Mouse (Mus musculus): Measurements from ENCODE around the gene Tmbim4.
"Not testable (repeated sequence)": the region's sequence is repeated elsewhere in the genome, so short reads cannot be mapped to it uniquely, and the experiment has no call there.

The Tmbim4 gene

DNA sequence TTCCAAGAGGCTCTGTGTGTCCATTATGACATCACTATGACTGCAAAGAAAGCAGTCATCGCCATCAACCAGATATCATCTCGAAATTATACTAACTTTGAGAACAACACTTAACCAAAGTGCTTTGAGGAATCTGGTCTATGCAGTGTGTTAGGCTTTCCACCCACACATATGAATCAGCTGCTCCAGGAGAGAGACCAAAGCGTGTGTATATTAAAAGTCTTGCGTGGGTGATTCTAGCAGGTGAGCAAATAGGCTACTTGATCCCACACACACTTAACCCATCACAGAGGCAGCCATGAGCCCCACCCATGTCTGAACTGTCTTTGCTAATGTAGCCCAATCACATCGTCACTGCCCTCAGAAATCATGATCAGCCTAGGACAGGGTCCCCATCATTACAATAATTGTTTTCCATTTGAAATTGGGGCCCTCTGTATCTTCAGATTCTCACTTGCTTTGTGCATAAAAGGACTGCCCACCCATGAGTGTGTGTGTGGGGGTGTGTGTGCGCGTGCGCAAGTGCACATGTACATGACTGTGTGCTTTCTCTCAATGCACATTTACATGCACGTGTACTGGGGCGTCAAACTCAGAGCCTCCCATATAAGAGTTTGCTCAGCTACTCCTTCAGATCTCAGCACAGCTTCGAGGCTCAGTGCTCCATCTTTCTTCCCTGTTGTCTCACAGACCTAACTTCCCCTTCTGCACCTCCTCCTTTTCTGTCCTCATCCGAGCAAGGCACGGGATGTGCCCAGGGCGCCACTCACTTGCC lies 4.1 kb upstream of the Tmbim4 start:
- DNase-seq = no peak

DNA sequence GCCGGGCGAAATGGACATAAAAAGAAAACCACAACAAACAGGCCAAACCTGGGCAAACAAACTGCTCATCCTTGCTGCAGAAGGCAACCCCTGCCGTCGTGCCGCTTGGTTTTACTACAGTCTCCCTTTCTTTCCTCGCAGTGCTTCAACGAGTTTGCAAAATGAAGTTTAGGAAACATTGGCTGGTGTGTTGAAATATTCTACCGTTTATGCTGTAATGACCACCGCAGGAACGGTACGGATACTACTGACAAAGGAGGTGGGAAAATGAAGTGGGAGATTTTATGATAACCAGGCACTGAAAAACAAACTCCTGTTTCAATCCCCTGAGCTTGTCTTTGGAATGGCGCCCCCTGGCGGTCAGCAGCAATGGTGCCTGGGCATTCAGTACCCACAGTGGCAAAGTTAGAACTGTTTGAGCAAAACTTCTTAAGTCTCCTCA lies 592 bp downstream of the Tmbim4 start, which contains the start of gene Irak3:
Gene Irak3 (minus strand): TSS at position 170 of the 442 bp plus-strand sequence.
- DNase-seq = peak; percentile 72 to 86

DNA sequence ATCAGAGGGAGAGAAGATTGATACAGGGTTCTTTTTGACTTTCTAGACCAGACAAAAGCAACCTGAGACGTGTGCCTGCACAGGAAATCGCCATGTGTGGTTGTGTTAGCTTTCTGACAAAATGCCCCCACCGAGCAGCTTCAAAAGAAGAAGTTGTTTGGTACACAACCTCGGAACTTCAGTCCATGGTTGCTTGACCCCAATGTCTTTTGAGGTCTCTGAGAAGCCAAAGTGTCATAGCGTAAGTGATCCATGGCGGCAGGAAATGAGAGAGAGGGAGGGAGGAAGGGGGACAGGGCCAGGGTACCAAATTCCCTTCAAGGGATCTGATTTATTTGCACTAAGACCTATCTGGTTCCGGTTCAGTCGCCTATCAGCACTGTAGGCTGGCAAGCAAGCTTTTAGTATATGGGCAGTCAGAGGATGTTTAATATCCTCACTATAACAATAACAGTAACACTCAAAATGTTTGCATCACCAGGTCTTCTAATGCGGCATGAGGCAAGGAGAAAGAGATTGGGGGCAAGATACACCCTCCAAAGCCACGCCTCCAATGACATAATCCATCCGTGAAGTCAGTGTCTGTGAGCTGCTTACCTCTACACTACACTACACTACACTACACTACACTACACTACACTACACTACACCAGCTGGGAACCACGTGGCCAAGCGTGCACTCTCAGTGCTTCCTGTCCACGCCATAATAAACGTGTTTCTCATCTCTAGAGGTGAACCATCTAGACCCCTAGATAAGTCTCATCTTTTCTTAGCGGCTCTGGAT lies 1.3 kb downstream of the Tmbim4 start:
- no peak for DNase-seq

DNA sequence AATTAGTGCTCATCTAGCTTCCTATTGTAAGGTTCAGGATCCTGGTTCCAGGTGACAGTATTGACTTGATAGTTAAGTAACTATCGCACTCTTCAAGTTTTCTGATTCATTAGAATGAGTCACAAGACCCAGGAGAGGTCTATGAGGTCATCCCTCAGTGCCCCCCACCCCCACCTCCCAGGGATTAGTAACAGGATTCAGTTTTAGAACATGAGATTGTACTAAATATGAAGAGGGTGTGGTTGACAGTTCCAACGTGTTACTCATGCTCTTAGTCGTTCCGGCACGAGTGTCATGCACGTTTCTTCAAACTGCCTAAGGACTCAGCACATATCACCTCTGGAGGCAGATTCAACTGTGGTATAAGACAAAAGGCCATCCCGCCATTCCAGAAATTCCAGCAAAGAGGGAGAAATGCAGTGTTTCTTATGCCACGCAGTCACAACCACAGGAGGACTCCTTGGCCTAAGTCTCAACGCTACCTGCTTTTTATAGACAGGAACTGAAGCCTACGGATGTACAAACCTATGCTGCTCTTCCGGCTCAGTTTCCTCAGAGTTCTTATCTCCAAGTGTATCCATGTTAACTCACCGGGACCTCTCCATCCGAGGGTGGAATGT lies 3.3 kb downstream of the Tmbim4 start:
- DNase-seq = no peak

DNA sequence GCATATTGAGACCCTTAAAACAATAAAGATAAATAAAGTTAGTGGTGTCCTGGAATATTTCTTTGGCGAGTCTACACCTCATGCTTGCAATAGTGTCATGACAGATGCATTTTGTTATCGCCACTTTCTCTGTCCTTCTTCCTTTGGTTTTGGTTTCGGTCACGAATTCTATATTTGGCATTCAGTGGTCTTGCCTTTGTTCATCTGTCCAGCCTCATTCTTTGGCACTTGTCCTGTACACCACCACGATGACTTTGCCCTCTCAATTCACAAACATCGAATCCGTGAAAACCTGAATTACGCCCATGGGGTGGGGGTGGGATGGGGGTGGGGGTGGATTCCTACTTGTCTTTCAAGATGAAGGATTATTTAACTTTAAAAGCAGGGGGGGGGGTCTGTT lies 6.6 kb downstream of the Tmbim4 start:
- DNase-seq = no peak

DNA sequence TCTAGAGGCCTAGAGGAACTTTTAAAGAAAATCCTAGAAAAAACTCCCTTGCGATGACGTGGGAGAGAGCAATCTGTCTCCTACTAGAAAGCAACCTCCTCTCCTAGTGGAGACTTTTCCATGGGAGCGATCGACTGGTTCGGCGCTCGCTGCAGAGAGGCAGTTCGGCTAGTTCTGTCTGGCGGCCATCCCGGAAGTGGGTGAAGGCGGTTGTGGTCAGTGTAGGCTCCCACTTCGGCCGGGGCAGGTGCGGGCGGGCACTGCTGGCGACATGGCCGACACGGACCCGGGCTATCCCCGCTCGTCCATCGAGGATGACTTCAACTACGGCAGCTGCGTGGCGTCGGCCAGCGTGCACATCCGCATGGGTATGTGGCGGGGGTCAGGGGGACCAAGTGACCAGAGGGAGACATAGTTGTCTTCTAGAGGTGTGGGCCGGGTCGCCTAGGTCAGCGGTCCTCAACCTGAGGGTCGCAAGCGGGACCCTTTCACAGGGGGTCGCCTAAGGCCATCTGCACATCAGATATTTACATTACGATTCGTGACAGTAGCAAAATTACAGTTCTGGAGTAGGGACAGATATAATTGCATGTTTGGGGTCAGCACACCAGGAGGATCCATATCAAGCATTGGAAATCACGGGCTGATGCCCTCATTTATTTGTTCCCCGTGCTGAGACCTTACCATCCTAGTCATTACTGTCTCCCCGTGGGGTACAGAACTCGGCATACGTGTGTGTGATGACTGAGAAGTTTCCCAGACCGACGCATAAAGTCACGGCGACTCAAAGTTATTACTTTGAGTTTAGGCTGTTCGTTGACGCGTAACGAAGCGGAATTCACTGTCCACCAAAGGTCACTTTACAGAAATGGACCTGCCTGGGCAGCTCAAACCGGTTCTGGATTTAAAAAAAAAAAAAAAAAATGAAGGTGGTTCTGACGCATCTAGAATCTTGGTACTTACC lies 7.5 kb downstream of the Tmbim4 start:
- DNase-seq = peak; percentile 87 to 94

DNA sequence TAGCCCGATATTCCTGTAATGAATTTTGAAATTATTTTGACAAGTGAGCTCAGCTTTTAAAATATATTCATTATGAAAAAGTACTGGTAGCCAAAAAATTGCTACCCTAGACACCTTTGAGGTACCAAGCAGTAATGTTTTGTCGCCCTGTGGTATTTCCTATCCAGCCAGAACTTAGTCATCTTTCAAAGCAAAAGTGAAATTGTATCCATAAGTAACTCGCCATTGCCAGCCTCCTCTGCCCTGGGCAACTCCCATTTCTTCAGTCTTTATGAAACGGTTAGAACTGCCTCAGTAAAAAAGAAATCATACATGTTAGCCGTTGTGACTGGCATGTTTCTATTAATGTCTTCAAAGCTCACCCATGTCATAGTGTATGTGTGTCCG lies 8.1 kb downstream of the Tmbim4 start:
- no peak for DNase-seq

DNA sequence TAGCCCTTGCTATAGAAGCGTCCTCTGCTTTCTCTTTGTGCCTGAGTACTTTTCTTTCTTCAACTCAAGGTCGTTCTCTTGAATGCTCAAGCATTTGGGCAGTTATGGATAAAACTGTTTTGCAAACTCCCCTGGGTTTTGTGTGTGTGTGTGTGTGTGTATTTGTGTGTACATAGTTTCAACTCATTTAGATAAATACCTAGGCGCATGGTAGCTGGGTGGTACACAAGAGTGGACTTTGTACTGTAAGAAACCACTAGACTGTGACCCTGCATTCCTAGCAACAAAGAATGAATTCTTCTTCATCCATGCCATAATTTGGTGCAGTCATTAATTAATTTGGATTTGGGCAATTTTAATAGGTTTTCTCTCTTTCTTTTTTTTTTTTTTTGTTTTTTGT lies 8.7 kb downstream of the Tmbim4 start:
- DNase-seq = no peak

DNA sequence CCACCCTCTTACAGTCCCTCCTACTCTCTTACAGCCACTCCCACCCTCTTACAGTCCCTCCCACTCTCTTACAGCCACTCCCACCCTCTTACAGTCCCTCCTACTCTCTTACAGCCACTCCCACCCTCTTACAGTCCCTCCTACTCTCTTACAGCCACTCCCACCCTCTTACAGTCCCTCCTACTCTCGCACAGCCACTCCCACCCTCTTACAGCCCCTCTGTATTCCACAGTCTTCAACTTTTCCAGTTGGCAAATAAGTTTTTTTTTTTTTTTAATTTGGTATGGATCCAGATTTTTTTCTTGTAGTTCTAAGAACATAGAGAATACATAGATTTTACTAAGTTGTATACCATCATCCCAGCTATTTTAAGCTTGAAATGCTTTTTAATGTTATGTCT lies 15.7 kb downstream of the Tmbim4 start:
- not testable (repeated sequence) for DNase-seq

DNA sequence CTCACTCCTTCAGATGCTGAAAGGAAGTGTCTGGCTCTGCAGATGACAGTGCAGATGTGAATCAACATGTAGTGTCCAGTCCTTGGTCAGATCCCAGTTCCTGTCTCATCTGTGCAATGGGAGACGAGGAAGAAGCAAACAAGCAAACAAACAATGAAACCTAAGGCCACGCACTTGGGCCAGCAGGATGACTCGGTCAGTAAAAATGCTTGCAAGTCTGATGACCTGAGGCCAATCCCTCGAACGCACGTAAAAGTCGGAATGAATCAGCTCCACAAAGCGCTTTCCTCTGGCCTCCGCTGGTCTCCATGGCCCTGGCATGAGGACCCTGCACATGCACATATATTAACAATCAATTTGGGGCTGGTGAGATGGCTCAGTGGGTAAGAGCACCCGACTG lies 17.6 kb downstream of the Tmbim4 start:
- no peak for DNase-seq

DNA sequence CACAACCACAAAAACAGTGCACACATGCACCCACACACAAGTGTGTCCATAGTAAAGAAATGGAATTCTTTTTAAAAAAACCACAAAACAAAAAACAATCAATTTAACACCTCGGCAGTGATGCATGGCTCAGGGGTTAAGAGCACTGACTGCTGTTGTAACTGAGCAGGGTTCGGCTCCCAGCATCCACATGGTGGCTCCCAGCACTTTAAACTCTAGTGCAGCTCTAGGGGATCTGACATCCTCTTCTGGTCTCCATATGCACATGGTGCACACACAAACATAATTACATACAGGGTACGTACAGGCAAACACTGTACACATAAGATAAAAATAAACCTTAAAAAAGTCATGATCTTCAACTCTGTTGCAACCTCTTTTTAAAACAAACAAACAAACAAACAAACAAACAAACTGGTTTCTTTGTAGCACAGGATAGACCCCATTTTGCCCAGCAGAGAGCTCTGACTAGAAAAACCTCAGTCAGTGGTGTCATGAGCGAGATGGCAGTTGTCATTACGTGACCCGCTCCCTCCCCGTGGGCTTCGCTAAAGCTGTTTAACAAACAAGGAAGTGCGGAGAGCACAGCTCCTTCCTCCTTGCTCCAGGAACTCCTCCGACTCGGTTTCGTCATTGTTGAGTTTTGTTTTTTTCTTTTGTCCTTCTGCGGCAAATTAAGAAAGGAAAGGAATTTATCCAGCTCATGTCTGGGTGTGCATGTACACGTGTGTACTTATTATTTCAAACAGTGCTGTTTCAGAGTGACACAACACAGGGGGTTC lies 18.4 kb downstream of the Tmbim4 start:
- DNase-seq = no peak

DNA sequence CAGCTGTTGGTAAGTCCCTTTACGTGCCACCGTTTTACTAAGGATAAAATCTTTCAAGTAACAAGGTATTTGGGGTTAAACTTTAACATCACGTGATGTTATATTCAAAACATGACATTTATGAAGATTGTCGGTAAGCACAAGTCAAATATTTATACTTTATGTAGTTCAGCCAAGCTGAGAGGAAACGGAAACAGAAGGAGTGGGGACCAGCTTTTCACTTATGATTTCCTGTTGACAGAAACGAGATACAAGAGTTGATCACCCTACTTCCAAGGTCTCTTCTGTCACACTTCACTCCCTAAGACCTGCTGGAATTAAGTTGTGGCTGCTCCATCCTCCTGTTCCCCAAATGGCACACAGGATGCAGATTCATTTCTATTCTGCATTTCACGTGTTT lies 19.4 kb downstream of the Tmbim4 start:
- no peak for DNase-seq

DNA sequence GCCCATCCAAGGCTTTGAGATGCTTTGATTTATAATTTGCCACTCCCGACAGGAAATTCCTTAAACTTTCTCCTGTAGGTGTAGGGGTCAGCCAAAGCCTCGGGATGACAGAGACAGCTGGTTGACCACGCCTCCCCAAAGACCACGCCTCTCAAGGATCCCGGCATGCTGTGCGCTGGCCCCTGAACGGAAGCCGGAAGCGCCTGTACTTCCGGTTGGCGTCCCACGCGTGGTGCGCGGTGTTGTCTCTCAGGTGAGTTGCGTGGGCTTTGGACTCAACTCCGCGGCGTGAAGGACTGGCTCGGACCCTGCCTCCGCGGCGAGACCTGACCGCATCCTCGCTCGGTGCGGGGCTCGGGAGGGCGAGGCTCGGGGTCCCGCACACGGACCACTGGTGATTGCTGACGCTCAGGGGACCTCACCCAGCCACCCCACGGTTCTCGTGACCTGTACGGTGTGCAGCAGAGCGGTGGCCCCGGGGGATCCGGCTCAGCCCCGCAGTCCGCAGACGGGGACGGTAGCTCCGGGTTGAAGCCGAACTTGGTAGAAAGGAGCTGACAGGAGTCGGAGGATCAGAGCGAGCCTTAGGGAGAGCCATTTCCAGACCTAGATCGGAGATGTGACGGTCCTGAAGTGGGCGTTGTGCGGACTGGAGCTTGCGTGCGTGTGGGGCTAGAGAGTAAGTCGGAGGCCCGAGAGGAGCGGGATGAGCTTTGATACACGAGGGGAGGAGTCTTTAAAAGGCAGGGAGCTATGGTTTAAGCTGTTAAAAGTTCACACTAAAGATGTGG lies 25.7 kb downstream of the Tmbim4 start, which contains the start of gene Llph:
Gene Llph (plus strand): TSS at position 200 of the 791 bp plus-strand sequence.
- DNase-seq = peak; percentile 83 to 89

DNA sequence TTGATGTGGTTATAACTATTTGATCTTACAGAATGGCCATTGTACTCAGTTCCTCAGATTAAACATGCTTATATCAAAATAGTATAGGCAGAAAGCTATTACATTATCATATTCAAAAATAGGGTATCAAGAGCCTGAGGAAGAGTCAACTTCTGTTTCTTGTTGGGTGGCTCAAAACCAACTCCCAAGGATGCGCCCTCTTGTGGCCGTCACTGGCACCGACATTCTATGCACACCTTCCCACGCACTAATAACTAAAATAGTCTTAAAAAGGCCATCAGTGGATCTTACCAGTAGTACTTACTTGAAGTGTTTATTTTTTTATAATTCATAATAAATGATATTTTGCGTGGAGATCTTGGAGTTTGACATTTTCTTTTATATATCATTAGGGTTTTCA lies 30.3 kb downstream of the Tmbim4 start:
- DNase-seq = peak; percentile 41 to 73

DNA sequence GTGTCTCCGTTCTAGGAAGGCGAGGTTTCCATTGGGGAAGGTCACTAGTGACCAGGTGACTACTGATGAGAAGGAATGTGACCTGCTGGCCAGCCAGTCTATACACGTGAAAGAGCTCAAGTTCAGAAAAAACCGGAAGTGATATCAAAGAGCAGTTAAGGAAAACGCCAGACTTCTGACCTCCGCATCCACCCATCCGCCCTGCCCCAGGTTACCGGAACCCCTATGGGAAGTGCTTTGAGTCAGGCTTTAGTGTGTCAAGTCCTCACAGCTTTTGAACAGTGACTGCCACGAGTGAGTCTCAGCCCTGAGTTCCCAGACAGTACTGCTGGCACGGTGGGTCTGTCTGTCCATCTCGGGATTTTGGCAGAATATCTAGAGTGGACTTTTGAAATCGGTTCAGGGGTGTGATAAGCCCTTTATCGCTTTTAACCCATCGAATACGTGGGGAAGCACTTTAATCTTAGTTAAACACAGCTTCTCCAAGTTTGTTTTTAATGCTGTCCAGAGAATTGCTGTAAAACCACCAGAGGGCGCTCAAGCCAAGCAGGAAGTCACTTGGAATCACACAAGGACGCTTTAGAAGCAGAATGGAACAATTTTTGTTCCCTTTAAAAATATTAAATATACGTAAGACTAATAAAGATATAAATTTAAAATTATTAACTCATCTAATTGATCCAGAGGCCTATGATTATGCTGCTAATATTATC lies 32.4 kb downstream of the Tmbim4 start:
- peak; percentile 49 to 69 for DNase-seq

DNA sequence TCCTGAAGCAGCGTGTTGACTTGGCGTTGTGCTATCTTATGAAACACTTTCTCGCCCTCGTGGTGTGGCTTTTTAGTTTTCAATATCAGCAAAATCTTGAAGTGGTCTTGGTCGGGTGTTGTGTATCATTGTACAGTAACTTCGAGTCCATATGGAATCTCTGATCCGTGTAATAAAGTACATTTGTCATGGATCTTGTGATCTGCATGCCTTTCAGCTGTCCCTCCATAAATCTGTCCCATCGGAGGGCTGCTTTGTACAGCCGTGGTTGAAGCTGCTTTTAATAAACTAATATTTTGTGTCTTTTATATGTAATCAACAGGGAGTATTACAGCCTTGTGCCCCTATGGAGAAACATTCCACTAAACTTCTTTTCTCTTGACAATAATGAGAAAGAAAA lies 35.5 kb downstream of the Tmbim4 start:
- DNase-seq = no peak

DNA sequence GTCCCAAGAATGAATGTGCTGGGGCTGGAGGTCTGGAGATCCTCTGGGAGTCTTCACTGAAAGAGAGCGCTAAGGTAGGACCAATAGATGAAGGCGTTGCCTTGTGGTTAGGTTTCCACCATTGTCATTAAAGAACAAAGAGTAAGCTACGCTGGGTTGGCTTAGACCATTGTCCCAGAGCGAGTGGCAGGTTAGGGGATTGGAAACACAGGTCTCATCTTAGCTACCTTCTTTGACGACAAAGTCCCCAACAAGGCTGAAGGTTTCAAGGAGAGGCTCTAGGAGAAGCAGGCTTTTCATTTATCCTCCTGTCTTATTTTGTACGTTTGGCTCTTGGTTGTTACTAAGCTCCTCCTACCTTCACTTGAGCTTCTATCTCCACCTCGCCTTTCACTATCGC lies 36.9 kb downstream of the Tmbim4 start:
- DNase-seq = no peak

DNA sequence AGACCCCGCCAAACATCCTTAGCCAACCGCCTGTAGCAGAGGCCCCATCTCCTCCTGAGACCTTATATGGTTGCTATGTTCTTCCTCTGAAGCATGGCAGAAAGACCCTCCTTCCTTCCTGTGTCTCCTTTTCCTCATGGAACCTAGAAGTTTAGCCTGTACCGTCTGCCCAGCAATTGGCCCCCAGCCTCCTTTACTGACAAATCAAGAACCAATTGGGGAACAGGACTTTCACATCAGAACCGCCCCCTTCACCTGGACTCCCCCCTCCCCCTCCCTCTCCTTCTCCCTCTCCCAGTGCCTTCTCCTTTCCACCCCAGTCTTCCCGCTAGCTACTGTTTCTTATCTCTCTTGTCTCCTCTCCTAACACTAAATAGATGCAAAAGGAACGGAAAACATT lies 38.1 kb downstream of the Tmbim4 start:
- no peak for DNase-seq

DNA sequence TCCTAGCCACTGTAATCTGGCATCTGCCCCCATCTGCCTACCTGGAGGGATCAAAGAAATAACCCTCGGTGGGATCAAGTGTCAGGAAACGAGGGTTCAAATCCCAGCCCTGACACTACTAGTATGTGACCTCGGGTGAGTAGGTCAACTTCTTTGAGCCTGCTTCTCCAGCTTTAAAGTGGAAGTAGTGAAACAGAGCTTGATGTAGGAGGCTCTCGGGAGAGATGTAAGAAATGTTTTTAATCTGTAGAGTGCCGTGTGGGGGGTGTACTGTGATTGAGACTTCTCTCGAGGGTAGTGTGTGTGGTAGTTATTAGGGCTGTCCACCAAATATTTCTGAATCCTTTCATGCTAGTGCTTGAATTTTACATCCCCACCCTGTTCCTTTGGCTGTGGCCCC lies 41.0 kb downstream of the Tmbim4 start:
- no peak for DNase-seq

DNA sequence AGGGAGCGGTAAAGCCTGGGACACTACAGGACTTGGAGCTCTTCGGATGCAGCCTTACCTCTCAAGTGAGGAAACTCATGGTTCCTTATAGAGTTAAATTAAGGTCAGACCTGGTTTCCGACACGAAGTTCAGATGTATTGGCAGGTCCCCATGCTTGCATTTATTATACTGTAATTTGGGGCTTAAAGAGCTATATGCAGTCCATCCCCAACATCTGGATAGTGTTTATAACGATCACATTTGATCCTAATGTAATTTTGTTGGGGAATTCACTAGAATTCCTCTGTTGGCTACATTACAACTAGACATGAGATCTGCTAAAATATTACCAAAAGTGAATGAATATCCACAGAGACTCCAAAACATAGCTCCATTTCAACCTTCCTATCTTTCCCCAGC lies 44.3 kb downstream of the Tmbim4 start:
- DNase-seq = no peak

Data from cerebellum, postnatal 25 days (tissue).